Mouse (Mus musculus) lung, postnatal 0 days (tissue): ENCODE data around the gene Adat2. TPM values are rescaled to one million over a fixed set of nuclear protein-coding genes. Genes with fewer than 3 reads are reported as not detected.

Experiments
- ATAC-seq: fragments of 200-750 bp; cut with Nextera tagmentation; 2 replicates; pipeline ENCODE4 v1.8.0; 2017; ENCODE audit warnings: moderate library complexity
- DNase-seq: peaks from one replicate; pipeline ENCODE4 v3.0.0-alpha.2; 2016; ENCODE audit warnings: low spot score
- H3K27ac ChIP-seq: fragments of 300-500 bp; sonication (generic); 2 replicates; pipeline ENCODE4 v1.5.1; 2014; ENCODE audit warnings: antibody characterized with exemption, mild to moderate bottlenecking, low read length, mixed read lengths
- H3K27me3 ChIP-seq: fragments of 300-500 bp; sonication (generic); replicated peaks from 2 replicates; pipeline ENCODE4 v1.6.1; 2014; ENCODE audit warnings: low read length, mixed read lengths; ENCODE audit not compliant: insufficient read depth
- H3K36me3 ChIP-seq: fragments of 300-500 bp; sonication (generic); 2 replicates; pipeline ENCODE4 v1.6.1; 2014; ENCODE audit warnings: low read length, mixed read lengths; ENCODE audit not compliant: insufficient read depth
- H3K4me1 ChIP-seq: fragments of 300-500 bp; sonication (generic); 2 replicates; pipeline ENCODE4 v1.6.1; 2014; ENCODE audit warnings: antibody characterized with exemption, low read depth, low read length, mixed read lengths; ENCODE audit not compliant: insufficient read depth
- H3K4me2 ChIP-seq: fragments of 300-500 bp; sonication (generic); replicated peaks from 2 replicates; pipeline ENCODE4 v1.6.1; 2014; ENCODE audit warnings: low read depth, mild to moderate bottlenecking, low read length, moderate library complexity, mixed read lengths
- H3K4me3 ChIP-seq: fragments of 300-500 bp; sonication (generic); 2 replicates; pipeline ENCODE4 v1.5.1; 2014; ENCODE audit warnings: low read depth, low read length
- H3K9ac ChIP-seq: fragments of 300-500 bp; sonication (generic); replicated peaks from 2 replicates; pipeline ENCODE4 v1.6.1; 2014; ENCODE audit warnings: low read depth, mild to moderate bottlenecking
- H3K9me3 ChIP-seq: fragments of 300-500 bp; sonication (generic); 2 replicates; pipeline ENCODE4 v1.6.1; 2016; ENCODE audit warnings: low read length, mixed read lengths
- CTCF ChIP-seq: IDR thresholded peaks from 2 replicates; pipeline ENCODE4 v1.5.1; 2016; ENCODE audit warnings: antibody characterized with exemption, mild to moderate bottlenecking
- EP300 ChIP-seq: IDR thresholded peaks from 2 replicates; pipeline ENCODE4 v1.6.1; 2016; ENCODE audit warnings: antibody characterized with exemption, mild to moderate bottlenecking, control low read depth
- WGBS: fragments of 180-500 bp; shearing (Covaris S2); extraction: QIAGEN DNeasy Blood & Tissue Kit; methylation state at CpG from one replicate; pipeline ENCODE4 v1.1.7; 2014; 5-methylcytosine and 5-hydroxymethylcytosine counted together
- polyA plus RNA-seq: library from polyadenylated mRNA; unstranded; fragments of >200 nt; fragmentation: Nextera tagmentation; extraction: Ambion mirVana; gene quantifications from 2 replicates; pipeline ENCODE4 v1.2.1, GENCODE M21; 2015

Adat2 gene
- 2.9 and 3.4 TPM in 2 replicates for polyA plus RNA-seq

GRCm38 (mm10) chr10:13552646-13553497 is at the start of gene Adat2, which contains the start of gene Pex3:
TSS of gene Adat2 (plus strand) at chr10:13552894.
TSS of gene Pex3 (minus strand) at chr10:13553142.
- Histone ChIP-seq H3K27me3 (no peaks in the 10 kb centered on the region), H3K4me2 (peak within 1 kb of the TSS; percentile 54), H3K9ac (peak within 1 kb of the TSS; percentile 84), H3K4me3 (peak within 1 kb of the TSS; percentile 73), H3K4me1 (no peaks in the 10 kb centered on the region; the same call in 1 of the 2 replicates), H3K27ac (peak within 1 kb of the TSS; percentile 75), H3K36me3 (no peaks in the 10 kb centered on the region), H3K9me3 (no peaks in the 10 kb centered on the region)
- ATAC-seq (peak; percentile 99), DNase-seq (peak; percentile 98)
- no peak for TF ChIP-seq EP300
- TF ChIP-seq CTCF, result 0 out of 2 replicates have a peak, but pooled peaks have one; percentile 5
- WGBS, result under 1% methylated on average over 50 of the region's 51 CpGs

- no peaks in the 10 kb centered on the region for H3K9me3 ChIP-seq
- no peaks in the 10 kb centered on the region; the same call in 1 of the 2 replicates for H3K36me3 ChIP-seq
- no peaks in the 10 kb centered on the region for H3K4me1 ChIP-seq
- no peak overlapping the region for H3K4me3 ChIP-seq
- WGBS, result 46% methylated on average over 4 of the region's 4 CpGs
- DNase-seq (peak; percentile 64), ATAC-seq (peak; percentile 93)
- H3K4me2 ChIP-seq, result no peak overlapping the region
- no peaks in the 10 kb centered on the region for H3K27me3 ChIP-seq
- TF ChIP-seq CTCF (no peak), EP300 (peak; percentile 99)
- H3K9ac ChIP-seq, result no peak overlapping the region
- peak overlapping the region; percentile 35; the same call in 1 of the 2 replicates for H3K27ac ChIP-seq
Observed at GRCm38 (mm10) chr10:13521857-13522256, 30.8 kb upstream of the Adat2 start.

GRCm38 (mm10) chr10:13528155-13528554 is 24.5 kb upstream of the Adat2 start:
- Histone ChIP-seq H3K36me3 (peaks cover 10% of the 10 kb centered on the region; the same call in 1 of the 2 replicates), H3K9ac (no peak overlapping the region), H3K4me2 (no peak overlapping the region), H3K4me3 (no peak overlapping the region), H3K4me1 (no peaks in the 10 kb centered on the region), H3K27me3 (no peaks in the 10 kb centered on the region), H3K27ac (no peak overlapping the region), H3K9me3 (no peaks in the 10 kb centered on the region)
- TF ChIP-seq CTCF (no peak), EP300 (no peak)
- DNase-seq, result no peak
- 51% methylated on average over 4 of the region's 4 CpGs for WGBS
- ATAC-seq, result no peak

- Histone ChIP-seq H3K4me2 (no peak overlapping the region), H3K27ac (no peak overlapping the region), H3K9ac (no peak overlapping the region), H3K27me3 (no peaks in the 10 kb centered on the region), H3K4me1 (no peaks in the 10 kb centered on the region), H3K36me3 (peaks cover 8% of the 10 kb centered on the region; the same call in 1 of the 2 replicates), H3K4me3 (no peak overlapping the region), H3K9me3 (no peaks in the 10 kb centered on the region)
- no peak for TF ChIP-seq EP300
- no peak for TF ChIP-seq CTCF
- 52% methylated on average over 3 of the region's 3 CpGs for WGBS
- DNase-seq, result peak; percentile 34
- no peak for ATAC-seq
Observed at GRCm38 (mm10) chr10:13534751-13535150, 17.9 kb upstream of the Adat2 start.

- Histone ChIP-seq H3K4me1 (no peaks in the 10 kb centered on the region), H3K9ac (no peak overlapping the region), H3K4me2 (no peak overlapping the region), H3K4me3 (no peak overlapping the region), H3K36me3 (peaks cover 5% of the 10 kb centered on the region; the same call in 1 of the 2 replicates), H3K9me3 (no peaks in the 10 kb centered on the region), H3K27ac (no peak overlapping the region), H3K27me3 (no peaks in the 10 kb centered on the region)
- ATAC-seq, result peak; percentile 74
- 87% methylated on average over 7 of the region's 7 CpGs for WGBS
- DNase-seq, result peak; percentile 74
- TF ChIP-seq CTCF (no peak), EP300 (peak; percentile 43; the same call in 1 of the 2 replicates)
Observed at GRCm38 (mm10) chr10:13536706-13537105, 16.0 kb upstream of the Adat2 start.

- no peak overlapping the region for H3K27ac ChIP-seq
- no peak for ATAC-seq
- WGBS, result 89% methylated on average over 7 of the region's 7 CpGs
- no peaks in the 10 kb centered on the region for H3K4me1 ChIP-seq
- peaks cover 3% of the 10 kb centered on the region; the same call in 1 of the 2 replicates for H3K36me3 ChIP-seq
- H3K4me3 ChIP-seq, result no peak overlapping the region
- no peaks in the 10 kb centered on the region for H3K9me3 ChIP-seq
- no peak overlapping the region for H3K9ac ChIP-seq
- DNase-seq, result no peak
- no peak for TF ChIP-seq CTCF
- TF ChIP-seq EP300, result no peak
- no peak overlapping the region for H3K4me2 ChIP-seq
- H3K27me3 ChIP-seq, result no peaks in the 10 kb centered on the region
Observed at GRCm38 (mm10) chr10:13539769-13540333, 12.8 kb upstream of the Adat2 start.
